Mouse (Mus musculus): ENCODE measurements at regions not wholly inside any gene's neighbourhood (a gene's known extent, or its start where the extent isn't known, plus 50 kb on each side); places are given as distances from the start of the nearest gene placed in this dataset.

DNA sequence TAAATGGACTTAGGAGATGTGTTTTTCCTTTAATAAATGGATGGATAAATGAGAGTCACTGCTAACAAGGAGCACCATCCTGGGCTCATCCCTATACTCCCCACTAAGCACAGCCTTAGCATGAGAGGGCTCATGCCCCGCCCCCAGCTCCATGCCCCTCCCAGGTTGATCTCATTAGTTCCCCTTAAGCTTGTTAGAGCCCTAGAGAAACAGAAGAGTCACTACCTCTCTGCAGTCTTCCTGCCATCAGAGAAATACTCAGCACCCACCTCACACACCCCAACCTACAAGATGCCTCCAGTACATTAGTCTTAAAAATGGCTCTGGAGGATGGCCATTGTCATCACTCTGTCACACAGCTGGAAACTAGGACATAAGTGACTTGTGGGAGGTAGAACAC, 202.8 kb upstream of the Hnrnpa3 start:
- Histone ChIP-seq H3K4me3 (ENCODE audit: insufficient read depth, low read length) (no peak overlapping the region), H3K4me1 (ENCODE audit: control insufficient read depth, insufficient read depth, low read length) (no peaks in the 10 kb centered on the region), H3K27ac (ENCODE audit: insufficient read depth, low read length) (no peak overlapping the region)
- TF ChIP-seq POLR2A (IDR thresholded peaks at IDR 0.05; ENCODE audit: extremely low read depth, insufficient read depth, low read length), result no peak
- no peak for TF ChIP-seq CTCF (IDR thresholded peaks at IDR 0.05; ENCODE audit: extremely low read depth, insufficient read depth, low read length)

DNA sequence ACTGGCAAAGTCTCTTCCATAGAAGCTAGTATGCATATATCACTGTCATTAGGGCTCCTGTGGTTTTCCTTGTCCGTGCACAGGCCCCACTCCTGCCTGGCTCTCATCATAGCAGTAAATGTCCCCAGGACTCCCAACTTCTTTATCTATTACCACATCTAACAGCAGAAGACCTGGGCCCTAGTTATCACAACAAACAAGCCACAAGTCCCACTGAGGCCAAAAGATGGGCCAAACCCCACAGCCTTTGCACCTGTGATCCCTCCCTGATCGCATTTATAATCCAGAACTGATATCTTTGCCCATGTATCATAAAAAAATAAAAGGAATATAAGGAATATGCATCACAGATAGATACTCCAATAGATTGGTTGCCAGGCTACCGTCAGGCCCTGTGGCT, 201.6 kb upstream of the Hnrnpa3 start:
- Histone ChIP-seq H3K4me1 (ENCODE audit: control insufficient read depth, insufficient read depth, low read length) (no peaks in the 10 kb centered on the region), H3K4me3 (ENCODE audit: insufficient read depth, low read length) (no peak overlapping the region), H3K27ac (ENCODE audit: insufficient read depth, low read length) (no peak overlapping the region)
- TF ChIP-seq CTCF (IDR thresholded peaks at IDR 0.05; ENCODE audit: extremely low read depth, insufficient read depth, low read length), result no peak
- no peak for TF ChIP-seq POLR2A (IDR thresholded peaks at IDR 0.05; ENCODE audit: extremely low read depth, insufficient read depth, low read length)

DNA sequence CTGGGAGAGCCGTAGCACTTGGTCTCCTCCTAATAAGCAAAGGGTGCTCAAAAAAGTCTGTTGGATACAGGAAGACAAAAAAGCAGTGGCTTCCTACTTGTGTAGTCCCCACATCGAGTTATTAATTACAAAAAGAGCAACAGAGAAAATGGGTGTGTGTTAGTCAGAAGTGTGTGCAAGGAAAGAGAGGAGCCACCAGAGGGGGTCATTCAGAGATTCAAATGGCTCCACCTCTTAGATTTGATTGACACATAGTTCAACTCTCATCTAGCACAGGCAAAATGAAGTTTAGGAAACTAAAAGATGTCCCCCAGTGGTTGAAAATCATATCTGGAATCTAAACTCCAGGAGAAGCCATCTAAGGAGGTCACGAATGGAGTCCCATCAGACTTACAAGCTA, 200.2 kb upstream of the Hnrnpa3 start:
- Histone ChIP-seq H3K4me3 (ENCODE audit: insufficient read depth, low read length) (no peak overlapping the region), H3K4me1 (ENCODE audit: control insufficient read depth, insufficient read depth, low read length) (no peaks in the 10 kb centered on the region), H3K27ac (ENCODE audit: insufficient read depth, low read length) (no peak overlapping the region)
- no peak for TF ChIP-seq CTCF (IDR thresholded peaks at IDR 0.05; ENCODE audit: extremely low read depth, insufficient read depth, low read length)
- TF ChIP-seq POLR2A (IDR thresholded peaks at IDR 0.05; ENCODE audit: extremely low read depth, insufficient read depth, low read length), result no peak

DNA sequence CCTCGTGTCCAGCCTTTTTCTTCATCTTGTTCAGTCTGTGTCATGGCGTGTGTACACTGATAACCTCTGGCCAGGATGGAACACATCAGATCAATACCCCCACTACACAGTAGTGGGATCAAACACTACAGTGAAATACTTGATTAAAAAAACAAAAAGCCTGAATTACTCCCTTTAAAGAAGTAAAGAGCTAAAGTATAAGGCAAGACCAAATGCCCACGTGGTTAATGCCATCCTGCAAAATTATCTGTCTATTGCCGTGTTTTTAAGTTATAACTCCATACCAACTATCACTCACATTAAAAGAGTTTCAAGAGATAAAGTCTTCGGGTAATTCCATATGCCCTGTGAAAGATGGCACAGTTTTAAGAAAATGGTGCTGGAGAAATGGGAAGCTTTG, 198.6 kb upstream of the Hnrnpa3 start:
- no peak overlapping the region for H3K4me3 ChIP-seq (ENCODE audit: insufficient read depth, low read length)
- H3K4me1 ChIP-seq (ENCODE audit: control insufficient read depth, insufficient read depth, low read length), result no peaks in the 10 kb centered on the region
- H3K27ac ChIP-seq (ENCODE audit: insufficient read depth, low read length), result no peak overlapping the region
- TF ChIP-seq CTCF (IDR thresholded peaks at IDR 0.05; ENCODE audit: extremely low read depth, insufficient read depth, low read length), result no peak
- no peak for TF ChIP-seq POLR2A (IDR thresholded peaks at IDR 0.05; ENCODE audit: extremely low read depth, insufficient read depth, low read length)

DNA sequence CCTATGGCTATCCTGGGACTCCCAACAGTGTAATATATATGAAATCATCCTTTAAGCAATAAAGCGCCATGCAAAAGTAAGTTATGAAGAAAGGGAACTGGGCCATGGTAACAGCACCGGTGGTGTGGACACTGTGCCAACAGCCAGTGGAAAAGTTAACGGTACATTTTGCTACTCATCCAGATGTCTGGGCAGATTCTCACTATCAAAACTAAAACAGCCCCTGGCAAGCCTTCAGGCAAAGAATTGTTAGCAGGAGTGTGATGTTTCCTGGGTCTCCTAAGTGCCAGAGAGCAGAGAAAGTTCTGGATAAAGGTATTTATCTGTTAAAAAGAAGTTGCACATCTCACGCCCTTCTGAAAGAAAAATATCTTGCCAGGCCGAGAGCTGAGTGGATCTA, 198.0 kb upstream of the Hnrnpa3 start:
- Histone ChIP-seq H3K4me3 (ENCODE audit: insufficient read depth, low read length) (no peak overlapping the region), H3K27ac (ENCODE audit: insufficient read depth, low read length) (no peak overlapping the region), H3K4me1 (ENCODE audit: control insufficient read depth, insufficient read depth, low read length) (no peaks in the 10 kb centered on the region)
- TF ChIP-seq CTCF (IDR thresholded peaks at IDR 0.05; ENCODE audit: extremely low read depth, insufficient read depth, low read length), result no peak
- no peak for TF ChIP-seq POLR2A (IDR thresholded peaks at IDR 0.05; ENCODE audit: extremely low read depth, insufficient read depth, low read length)

DNA sequence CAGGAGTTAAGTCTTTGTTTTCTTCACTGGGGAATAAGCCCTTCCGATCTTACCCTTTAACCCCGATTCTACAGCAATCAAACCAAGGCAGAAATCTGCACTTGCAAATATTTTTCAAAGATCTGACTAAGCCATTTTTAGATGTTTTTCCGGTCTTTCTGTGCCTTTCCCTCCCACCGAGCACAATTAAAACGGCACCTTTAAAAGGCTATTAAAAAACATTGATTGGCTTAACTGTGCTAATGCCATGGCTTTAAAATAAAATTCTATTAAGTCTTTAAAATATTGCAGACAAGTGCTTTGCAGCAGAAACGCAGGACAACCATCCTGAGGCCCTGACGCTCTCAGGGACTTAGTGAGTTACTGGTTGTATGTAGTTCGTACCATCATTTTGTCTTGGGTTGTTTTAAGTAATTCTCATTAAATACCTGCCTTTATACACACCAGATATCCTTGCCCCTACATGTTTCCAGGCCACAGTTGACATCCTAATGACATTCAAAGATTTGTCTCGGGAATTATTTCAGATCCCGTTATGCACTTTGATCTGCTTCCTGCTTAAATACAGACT, 197.6 kb upstream of the Hnrnpa3 start:
- TF ChIP-seq POLR2A (IDR thresholded peaks at IDR 0.05; ENCODE audit: extremely low read depth, insufficient read depth, low read length) (no peak), CTCF (IDR thresholded peaks at IDR 0.05; ENCODE audit: extremely low read depth, insufficient read depth, low read length) (no peak)
- Histone ChIP-seq H3K4me1 (ENCODE audit: control insufficient read depth, insufficient read depth, low read length) (no peaks in the 10 kb centered on the region), H3K27ac (ENCODE audit: insufficient read depth, low read length) (no peak overlapping the region), H3K4me3 (ENCODE audit: insufficient read depth, low read length) (no peak overlapping the region)

DNA sequence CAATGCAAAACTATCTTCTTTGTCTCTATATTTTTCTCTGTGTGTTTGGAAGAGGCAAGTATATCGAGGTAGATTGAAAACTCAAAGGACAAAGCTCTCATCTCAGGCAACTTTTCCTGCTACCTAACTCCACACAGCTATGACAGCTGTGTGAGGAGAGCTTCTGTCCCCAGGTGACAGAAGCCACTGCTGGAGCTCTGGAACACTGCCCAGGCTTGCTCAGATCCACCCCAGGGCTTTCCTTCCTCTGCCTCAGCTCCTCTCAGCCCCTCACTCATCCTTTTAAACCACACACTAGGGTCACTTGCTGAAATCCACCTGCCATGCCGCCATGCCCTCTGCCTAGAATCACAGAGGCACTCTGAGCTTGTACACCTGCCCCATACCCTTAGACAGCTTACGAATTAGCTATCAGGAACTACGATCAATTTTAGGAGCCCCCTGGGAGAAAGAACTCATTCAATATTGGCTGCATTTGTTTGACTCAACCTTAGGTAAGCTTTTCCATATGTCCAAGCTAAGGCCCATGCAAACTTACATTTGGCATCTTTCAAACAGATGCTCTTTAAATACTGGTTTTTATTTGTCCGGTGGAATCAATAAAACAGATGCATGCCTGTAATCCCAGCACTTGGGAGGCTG, 196.9 kb upstream of the Hnrnpa3 start:
- TF ChIP-seq POLR2A (IDR thresholded peaks at IDR 0.05; ENCODE audit: extremely low read depth, insufficient read depth, low read length) (no peak), CTCF (IDR thresholded peaks at IDR 0.05; ENCODE audit: extremely low read depth, insufficient read depth, low read length) (no peak)
- H3K4me3 ChIP-seq (ENCODE audit: insufficient read depth, low read length), result no peak overlapping the region
- no peaks in the 10 kb centered on the region for H3K4me1 ChIP-seq (ENCODE audit: control insufficient read depth, insufficient read depth, low read length)
- no peak overlapping the region for H3K27ac ChIP-seq (ENCODE audit: insufficient read depth, low read length)

DNA sequence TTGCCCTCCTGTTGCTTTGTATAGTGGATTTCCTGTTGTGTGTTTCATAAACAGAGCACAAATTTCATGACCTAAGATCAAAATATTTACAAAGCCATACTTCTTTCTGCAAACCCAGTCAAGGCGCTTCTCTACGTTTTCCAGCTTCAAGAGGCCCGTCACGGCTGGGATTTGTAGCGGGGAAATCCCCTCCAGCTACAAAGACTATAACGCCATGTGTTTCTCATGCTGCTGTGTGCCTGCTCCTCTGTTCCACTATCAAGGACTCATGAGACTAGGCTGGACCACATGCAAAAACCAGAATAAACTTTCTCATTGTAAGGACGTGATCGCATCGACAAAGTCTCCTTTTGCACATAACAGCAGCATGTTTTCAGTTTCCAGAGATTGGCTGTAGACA, 196.0 kb upstream of the Hnrnpa3 start:
- Histone ChIP-seq H3K4me3 (ENCODE audit: insufficient read depth, low read length) (no peak overlapping the region), H3K27ac (ENCODE audit: insufficient read depth, low read length) (no peak overlapping the region), H3K4me1 (ENCODE audit: control insufficient read depth, insufficient read depth, low read length) (no peaks in the 10 kb centered on the region)
- no peak for TF ChIP-seq POLR2A (IDR thresholded peaks at IDR 0.05; ENCODE audit: extremely low read depth, insufficient read depth, low read length)
- no peak for TF ChIP-seq CTCF (IDR thresholded peaks at IDR 0.05; ENCODE audit: extremely low read depth, insufficient read depth, low read length)

DNA sequence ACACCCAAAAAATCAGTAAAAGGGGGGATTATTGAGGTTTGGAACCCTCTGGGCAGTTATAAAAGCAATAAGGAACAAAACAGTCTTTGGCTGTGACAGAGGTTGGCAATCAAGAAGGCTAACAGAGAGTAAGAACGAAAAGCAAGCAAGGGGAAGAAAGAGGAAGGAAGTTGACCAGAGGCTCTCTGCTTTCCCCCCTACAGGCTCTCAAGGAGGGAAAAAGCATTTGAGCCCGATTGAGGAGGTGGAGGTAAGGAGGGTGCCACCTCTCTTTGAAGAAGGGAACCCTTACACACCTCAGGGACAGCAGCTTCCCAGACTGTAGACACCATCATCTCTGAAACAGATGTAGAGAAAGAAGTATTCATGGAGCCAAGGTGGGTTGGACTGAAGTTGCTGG, 194.6 kb upstream of the Hnrnpa3 start:
- no peaks in the 10 kb centered on the region for H3K4me1 ChIP-seq (ENCODE audit: control insufficient read depth, insufficient read depth, low read length)
- TF ChIP-seq CTCF (IDR thresholded peaks at IDR 0.05; ENCODE audit: extremely low read depth, insufficient read depth, low read length) (no peak), POLR2A (IDR thresholded peaks at IDR 0.05; ENCODE audit: extremely low read depth, insufficient read depth, low read length) (no peak)

DNA sequence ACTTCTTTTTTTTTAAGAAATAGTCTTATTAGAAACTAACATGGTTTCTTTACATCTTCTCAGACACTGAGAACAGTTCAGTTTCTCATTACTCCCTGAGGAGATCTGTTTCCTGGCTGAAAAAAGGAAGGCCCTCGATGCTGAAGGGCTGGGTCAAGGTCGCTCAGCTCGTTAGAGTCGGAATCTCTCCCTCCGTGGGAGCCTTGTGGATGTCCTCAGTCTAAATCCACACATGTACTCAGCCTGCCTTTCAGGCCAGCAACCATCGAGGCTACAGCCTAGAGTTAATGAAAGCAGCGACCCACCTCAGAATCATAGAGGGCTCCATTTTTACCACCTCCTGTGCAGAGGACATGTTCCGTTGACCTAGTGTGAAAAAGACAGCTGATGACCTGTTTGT, 190.2 kb upstream of the Hnrnpa3 start:
- Histone ChIP-seq H3K4me1 (ENCODE audit: control insufficient read depth, insufficient read depth, low read length) (peaks cover 5% of the 10 kb centered on the region), H3K4me3 (ENCODE audit: insufficient read depth, low read length) (no peak overlapping the region), H3K27ac (ENCODE audit: insufficient read depth, low read length) (no peak overlapping the region)
- no peak for TF ChIP-seq POLR2A (IDR thresholded peaks at IDR 0.05; ENCODE audit: extremely low read depth, insufficient read depth, low read length)
- TF ChIP-seq CTCF (IDR thresholded peaks at IDR 0.05; ENCODE audit: extremely low read depth, insufficient read depth, low read length), result no peak

More for the DNA sequence above, 194.6 kb upstream of the Hnrnpa3 start:
- Histone ChIP-seq H3K27ac (ENCODE audit: insufficient read depth, low read length) (no peak overlapping the region), H3K4me3 (ENCODE audit: insufficient read depth, low read length) (no peak overlapping the region)
